Mouse (Mus musculus) midbrain, embryonic 16.5 days (tissue): Measurements from ENCODE around the gene Nek9. TPM values are rescaled to one million over a fixed set of nuclear protein-coding genes. Genes with fewer than 3 reads are reported as not detected.
A peak's percentile ranks its signal among the peaks of the same experiment; 100 is the strongest.

Experiments
- ATAC-seq: fragments of 200-750 bp; cut with Nextera tagmentation; 2 replicates; pipeline ENCODE4 v1.8.0; 2017; ENCODE audit warnings: moderate TSS enrichment
- H3K27ac ChIP-seq: fragments of 300-500 bp; sonication (generic); 2 replicates; pipeline ENCODE4 v1.5.1; 2014; ENCODE audit warnings: mild to moderate bottlenecking, low read length, mixed read lengths
- H3K27me3 ChIP-seq: fragments of 300-500 bp; sonication (generic); 2 replicates; pipeline ENCODE4 v1.6.1; 2014; ENCODE audit warnings: low read depth, low read length, mixed read lengths; ENCODE audit not compliant: control insufficient read depth, insufficient read depth
- H3K36me3 ChIP-seq: fragments of 300-500 bp; sonication (generic); 2 replicates; pipeline ENCODE4 v1.6.1; 2014; ENCODE audit warnings: mild to moderate bottlenecking, low read length, moderate library complexity, mixed read lengths; ENCODE audit not compliant: control insufficient read depth, insufficient read depth
- H3K4me1 ChIP-seq: fragments of 300-500 bp; sonication (generic); 2 replicates; pipeline ENCODE4 v1.6.1; 2014; ENCODE audit warnings: mild to moderate bottlenecking, low read length, mixed read lengths; ENCODE audit not compliant: control insufficient read depth, insufficient read depth
- H3K4me2 ChIP-seq: fragments of 300-500 bp; sonication (generic); 2 replicates; pipeline ENCODE4 v1.6.1; 2014; ENCODE audit warnings: mild to moderate bottlenecking, low read length, mixed read lengths
- H3K4me3 ChIP-seq: fragments of 300-500 bp; sonication (generic); 2 replicates; pipeline ENCODE4 v1.5.1; 2014; ENCODE audit warnings: low read depth, mild to moderate bottlenecking, low read length, moderate library complexity, mixed read lengths
- H3K9ac ChIP-seq: fragments of 300-500 bp; sonication (generic); 2 replicates; pipeline ENCODE4 v1.6.1; 2014; ENCODE audit warnings: low read depth, low read length, mixed read lengths
- H3K9me3 ChIP-seq: fragments of 300-500 bp; sonication (generic); replicated peaks from 2 replicates; pipeline ENCODE4 v1.6.1; 2014; ENCODE audit warnings: mild to moderate bottlenecking, low read length, mixed read lengths; ENCODE audit not compliant: control insufficient read depth, poor library complexity, severe bottlenecking
- WGBS: fragments of 180-500 bp; shearing (Covaris S2); extraction: QIAGEN DNeasy Blood & Tissue Kit; methylation state at CpG from one replicate; pipeline ENCODE4 v1.1.7; 2014; 5-methylcytosine and 5-hydroxymethylcytosine counted together
- polyA plus RNA-seq: library from polyadenylated mRNA; unstranded; fragments of >200 nt; fragmentation: Nextera tagmentation; extraction: Ambion mirVana; gene quantifications from 2 replicates; pipeline ENCODE4 v1.2.1, GENCODE M21; 2015

The Nek9 gene
- polyA plus RNA-seq, result 9.1 and 10.2 TPM in 2 replicates

- no peaks in the 10 kb centered on the region for H3K9me3 ChIP-seq
- H3K4me2 ChIP-seq, result peak within 1 kb of the TSS; percentile 80
- peak within 1 kb of the TSS; percentile 81 for H3K27ac ChIP-seq
- peak within 1 kb of the TSS; percentile 84 for H3K9ac ChIP-seq
- 0 out of 2 replicates have a peak, but pooled peaks cover under 1% of the 10 kb centered on the region for H3K36me3 ChIP-seq
- H3K27me3 ChIP-seq, result no peaks in the 10 kb centered on the region
- under 1% methylated on average over 32 of the region's 36 CpGs for WGBS
- peaks cover 18% of the 10 kb centered on the region for H3K4me1 ChIP-seq
- ATAC-seq, result peak; percentile 86
- H3K4me3 ChIP-seq, result peak within 1 kb of the TSS; percentile 60
These were observed at the start of gene Nek9 for GRCm38 (mm10) chr12:85339243-85339729. Gene Nek9, minus strand, starts transcription at chr12:85339362.

GRCm38 (mm10) chr12:85385995-85386375, 46.8 kb upstream of the Nek9 start:
- no peak for ATAC-seq

GRCm38 (mm10) chr12:85385329-85385994, 46.3 kb upstream of the Nek9 start:
- no peak for ATAC-seq
- no peak overlapping the region for H3K9ac ChIP-seq
- H3K36me3 ChIP-seq, result no peaks in the 10 kb centered on the region
- H3K4me1 ChIP-seq, result no peaks in the 10 kb centered on the region
- 82% methylated on average over 10 of the region's 10 CpGs for WGBS
- H3K9me3 ChIP-seq, result no peaks in the 10 kb centered on the region
- H3K4me3 ChIP-seq, result no peak overlapping the region
- H3K27ac ChIP-seq, result no peak overlapping the region
- no peak overlapping the region for H3K4me2 ChIP-seq
- H3K27me3 ChIP-seq, result no peaks in the 10 kb centered on the region

More at GRCm38 (mm10) chr12:85385995-85386375, 46.8 kb upstream of the Nek9 start:
- no peak overlapping the region for H3K9ac ChIP-seq
- H3K4me3 ChIP-seq, result no peak overlapping the region
- no peaks in the 10 kb centered on the region for H3K27me3 ChIP-seq
- no peak overlapping the region for H3K4me2 ChIP-seq
- no peaks in the 10 kb centered on the region for H3K4me1 ChIP-seq
- no peaks in the 10 kb centered on the region for H3K36me3 ChIP-seq
- H3K9me3 ChIP-seq, result no peaks in the 10 kb centered on the region
- WGBS, result 65% methylated on average over 5 of the region's 5 CpGs
- no peak overlapping the region for H3K27ac ChIP-seq

- Histone ChIP-seq H3K9me3 (no peaks in the 10 kb centered on the region), H3K27ac (no peak overlapping the region), H3K36me3 (no peaks in the 10 kb centered on the region), H3K4me2 (no peak overlapping the region), H3K4me3 (no peak overlapping the region), H3K27me3 (no peaks in the 10 kb centered on the region), H3K9ac (no peak overlapping the region), H3K4me1 (no peaks in the 10 kb centered on the region)
- no peak for ATAC-seq
- 80% methylated on average over 14 of the region's 14 CpGs for WGBS
These were observed 43.9 kb upstream of the Nek9 start for GRCm38 (mm10) chr12:85382761-85383680.

- WGBS, result 92% methylated on average over 6 of the region's 6 CpGs
- H3K4me3 ChIP-seq, result no peak overlapping the region
- H3K4me2 ChIP-seq, result no peak overlapping the region
- no peak overlapping the region for H3K27ac ChIP-seq
- no peaks in the 10 kb centered on the region for H3K27me3 ChIP-seq
- no peak overlapping the region for H3K9ac ChIP-seq
- no peaks in the 10 kb centered on the region for H3K4me1 ChIP-seq
- H3K36me3 ChIP-seq, result no peaks in the 10 kb centered on the region
- no peaks in the 10 kb centered on the region for H3K9me3 ChIP-seq
- no peak for ATAC-seq
These were observed 42.4 kb upstream of the Nek9 start for GRCm38 (mm10) chr12:85381570-85381969.

GRCm38 (mm10) chr12:85380942-85381341, 41.8 kb upstream of the Nek9 start:
- H3K9me3 ChIP-seq, result no peaks in the 10 kb centered on the region
- H3K27me3 ChIP-seq, result no peaks in the 10 kb centered on the region
- no peaks in the 10 kb centered on the region for H3K36me3 ChIP-seq
- no peak overlapping the region for H3K4me2 ChIP-seq
- H3K27ac ChIP-seq, result no peak overlapping the region
- no peak overlapping the region for H3K4me3 ChIP-seq
- 74% methylated on average over 7 of the region's 7 CpGs for WGBS
- no peak for ATAC-seq
- no peak overlapping the region for H3K9ac ChIP-seq
- H3K4me1 ChIP-seq, result no peaks in the 10 kb centered on the region

- no peaks in the 10 kb centered on the region for H3K36me3 ChIP-seq
- 55% methylated on average over 1 of the region's 1 CpGs for WGBS
- H3K27me3 ChIP-seq, result no peaks in the 10 kb centered on the region
- no peak overlapping the region for H3K27ac ChIP-seq
- H3K4me3 ChIP-seq, result no peak overlapping the region
- H3K4me2 ChIP-seq, result no peak overlapping the region
- H3K9me3 ChIP-seq, result no peaks in the 10 kb centered on the region
- H3K9ac ChIP-seq, result no peak overlapping the region
- no peak for ATAC-seq
- no peaks in the 10 kb centered on the region for H3K4me1 ChIP-seq
These were observed 41.1 kb upstream of the Nek9 start for GRCm38 (mm10) chr12:85380308-85380707.

- H3K9ac ChIP-seq, result no peak overlapping the region
- H3K36me3 ChIP-seq, result no peaks in the 10 kb centered on the region
- 90% methylated on average over 2 of the region's 2 CpGs for WGBS
- no peak overlapping the region for H3K4me2 ChIP-seq
- H3K4me3 ChIP-seq, result no peak overlapping the region
- H3K4me1 ChIP-seq, result peaks cover 5% of the 10 kb centered on the region
- no peaks in the 10 kb centered on the region for H3K27me3 ChIP-seq
- no peak for ATAC-seq
- no peaks in the 10 kb centered on the region for H3K9me3 ChIP-seq
- H3K27ac ChIP-seq, result no peak overlapping the region
These were observed 39.1 kb upstream of the Nek9 start for GRCm38 (mm10) chr12:85378271-85378670.
